Mouse (Mus musculus) ES-E14 (cell line): ENCODE results near the gene Fam219b. TPM values are rescaled to one million over a fixed set of nuclear protein-coding genes. Genes with fewer than 3 reads are reported as not detected.
A peak's percentile ranks its signal among the peaks of the same experiment; 100 is the strongest.

Source experiments
- DNase-seq: peaks from one replicate; pipeline ENCODE4 v3.0.0-alpha.2; 2013; ENCODE audit warnings: low read depth, low spot score
- H3K27ac ChIP-seq: 2 replicates; pipeline ENCODE4 v1.5.1; 2012; ENCODE audit warnings: low read depth, mild to moderate bottlenecking, low read length, moderate library complexity, mixed read lengths; ENCODE audit not compliant: poor library complexity, insufficient read depth, severe bottlenecking
- H3K36me3 ChIP-seq: 2 replicates; pipeline ENCODE4 v1.6.1; 2012; ENCODE audit warnings: mild to moderate bottlenecking, low read length, moderate library complexity, mixed read lengths; ENCODE audit not compliant: control insufficient read depth, poor library complexity, insufficient read depth, severe bottlenecking
- H3K4me1 ChIP-seq, 2 experiments: fragments of 150-350 bp in 1 of 2; sonication (generic) in 1 of 2; 2 replicates each; pipeline ENCODE4 v1.6.1; 2012; ENCODE audit warnings: low read length in 2 of 2, mild to moderate bottlenecking in 1 of 2, mixed read lengths in 1 of 2; ENCODE audit not compliant: control insufficient read depth in 2 of 2, insufficient read depth in 2 of 2, poor library complexity in 1 of 2
- H3K4me3 ChIP-seq, 2 experiments: fragments of 150-350 bp in 1 of 2; sonication (generic) in 1 of 2; 2 replicates each; pipeline ENCODE4 v1.5.1; 2012; ENCODE audit warnings: low read length in 2 of 2, low read depth in 1 of 2, mild to moderate bottlenecking in 1 of 2, mixed read lengths in 1 of 2; ENCODE audit not compliant: insufficient read depth in 1 of 2, poor library complexity in 1 of 2, severe bottlenecking in 1 of 2
- H3K9ac ChIP-seq: 2 replicates; pipeline ENCODE4 v1.6.1; 2012; ENCODE audit warnings: low read depth, mild to moderate bottlenecking, low read length, mixed read lengths; ENCODE audit not compliant: poor library complexity, insufficient read depth, severe bottlenecking
- H3K9me3 ChIP-seq: fragments of 150-350 bp; sonication (generic); 2 replicates; pipeline ENCODE4 v1.6.1; 2012; ENCODE audit warnings: low read depth, mild to moderate bottlenecking, low read length; ENCODE audit not compliant: control insufficient read depth, insufficient read depth
- CHD2 ChIP-seq: IDR thresholded peaks from 2 replicates; pipeline ENCODE4 v1.6.1; 2014; ENCODE audit warnings: mild to moderate bottlenecking, low read depth, low read length, inconsistent platforms
- HCFC1 ChIP-seq: IDR thresholded peaks from 2 replicates; pipeline ENCODE4 v1.6.1; 2012; ENCODE audit warnings: low read length, inconsistent platforms, borderline replicate concordance; ENCODE audit not compliant: insufficient read depth
- MAFK ChIP-seq: IDR thresholded peaks from 2 replicates; pipeline ENCODE4 v1.6.1; 2014; ENCODE audit warnings: mild to moderate bottlenecking, low read depth, low read length, inconsistent platforms; ENCODE audit not compliant: insufficient read depth
- ZC3H11A ChIP-seq: IDR thresholded peaks from 2 replicates; pipeline ENCODE4 v1.6.1; 2012; ENCODE audit warnings: low read depth, mild to moderate bottlenecking, inconsistent platforms, low read length, borderline replicate concordance
- ZNF384 ChIP-seq: IDR thresholded peaks from 2 replicates; pipeline ENCODE4 v1.6.1; 2012; ENCODE audit warnings: low read depth, low read length, inconsistent platforms
- in situ Hi-C, 2 experiments: fragments of 600-800 bp; cut with MboI; formaldehyde crosslinking; loops; one replicate each; pipeline ENCODE4 v1.15.1; 2025; ENCODE audit warnings: low sequenced_read_pairs in 2 of 2, inconsistent platforms in 1 of 2; ENCODE audit not compliant: unreplicated experiment in 2 of 2
- total RNA-seq: library from RNA; depleted of rRNA; stranded (reverse); fragments of 300-350 nt; gene quantifications from 2 replicates; pipeline ENCODE4 v1.2.3, GENCODE M21; 2012

Fam219b gene
- total RNA-seq, 1 experiment: 10.8 TPM

DNA sequence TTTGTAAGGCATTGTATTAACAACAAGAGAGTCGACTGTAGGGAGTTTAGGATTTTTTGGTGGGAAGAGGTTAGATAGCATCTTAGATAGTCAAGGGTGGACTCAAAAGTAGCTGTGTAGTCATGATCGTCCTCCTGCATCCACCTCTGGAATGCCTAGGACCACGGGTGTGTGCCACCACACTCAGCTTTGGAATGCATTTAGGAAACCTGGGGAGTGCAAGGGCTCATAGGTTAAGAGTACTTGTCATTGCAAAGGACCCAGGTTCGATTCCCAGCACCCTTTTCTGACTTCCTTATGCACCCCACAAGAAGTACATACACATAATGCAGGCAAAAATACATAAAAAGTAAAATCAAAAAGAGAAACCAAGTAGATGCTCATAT is 14.5 kb upstream of the Fam219b start:
- peaks cover 7 to 8% of the 10 kb centered on the region in 2 experiments for H3K4me1 ChIP-seq
- H3K36me3 ChIP-seq: no peaks in the 10 kb centered on the region; the same call in 1 of the 2 replicates
- in situ Hi-C loops: no loop called here
- peak overlapping the region; percentile 79 to 91 for H3K4me3 ChIP-seq
- H3K9ac ChIP-seq: peak overlapping the region; percentile 96; the same call in 1 of the 2 replicates
- TF ChIP-seq ZC3H11A (no peak), HCFC1 (no peak)
- peak overlapping the region; percentile 18; the same call in 1 of the 2 replicates for H3K27ac ChIP-seq
- H3K9me3 ChIP-seq: no peaks in the 10 kb centered on the region
- no peak for DNase-seq

DNA sequence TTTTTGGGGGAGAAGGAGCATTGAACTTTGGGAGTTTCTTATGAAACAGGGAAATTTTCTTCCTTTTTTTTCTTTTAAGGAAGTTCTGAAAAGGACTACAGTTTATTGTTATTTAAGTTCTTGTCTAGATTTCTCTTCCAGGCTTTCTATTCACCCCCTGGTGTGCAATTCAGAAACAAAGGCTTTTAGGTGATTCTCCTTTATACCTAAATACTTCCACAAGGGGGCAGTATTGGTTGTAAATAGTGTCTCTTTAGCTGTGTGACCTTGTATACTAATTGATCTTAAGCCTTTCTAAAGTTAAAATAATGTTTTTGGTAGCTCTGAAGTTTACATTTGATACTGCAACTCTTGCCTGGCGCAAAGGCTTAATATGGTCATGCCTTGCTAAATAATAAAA is 13.6 kb upstream of the Fam219b start:
- DNase-seq: no peak

DNA sequence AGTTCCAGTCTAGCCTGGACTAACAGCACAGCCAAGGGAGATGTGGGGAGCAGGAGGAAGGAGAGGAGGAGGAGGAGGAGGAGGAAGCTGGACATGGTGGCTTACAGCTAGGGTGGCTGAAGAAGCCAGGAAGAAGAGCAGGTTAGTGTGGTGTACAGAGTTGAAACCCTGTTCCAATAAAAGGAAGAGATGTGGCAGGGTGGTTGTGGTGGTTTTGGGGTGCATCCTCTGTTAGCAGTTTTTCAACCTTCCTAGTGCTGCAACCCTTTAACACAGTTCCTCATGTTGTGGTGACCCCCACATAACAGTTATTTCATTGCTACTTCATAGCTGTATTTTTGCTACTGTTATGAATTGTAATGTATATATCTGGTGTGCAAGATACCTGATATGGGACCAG is 12.9 kb upstream of the Fam219b start:
- peak overlapping the region; percentile 30; the same call in 1 of the 2 replicates for H3K9ac ChIP-seq
- H3K36me3 ChIP-seq: peaks cover 4% of the 10 kb centered on the region
- H3K4me3 ChIP-seq: peak overlapping the region in 1 of 2 experiments; percentile 2; a peak in 1 of 4 replicates
- H3K27ac ChIP-seq: no peak overlapping the region
- H3K9me3 ChIP-seq: no peaks in the 10 kb centered on the region
- H3K4me1 ChIP-seq: peaks cover 7 to 8% of the 10 kb centered on the region in 2 experiments
- in situ Hi-C loops: no loop called here
- no peak for DNase-seq
- TF ChIP-seq MAFK (no peak), CHD2 (no peak), HCFC1 (no peak), ZNF384 (no peak), ZC3H11A (no peak)

More for the DNA sequence above, 13.6 kb upstream of the Fam219b start:
- in situ Hi-C loops: no loop called here
- no peak for TF ChIP-seq ZC3H11A
- no peak for TF ChIP-seq ZNF384
- no peak for TF ChIP-seq HCFC1
- 0 out of 2 replicates have a peak, but pooled peaks have one; percentile 44 for TF ChIP-seq CHD2
- TF ChIP-seq MAFK: no peak
- H3K4me3 ChIP-seq: peak overlapping the region in 1 of 2 experiments; percentile 1; a peak in 2 of 4 replicates
- peaks cover 7 to 8% of the 10 kb centered on the region in 2 experiments for H3K4me1 ChIP-seq
- H3K27ac ChIP-seq: no peak overlapping the region; the same call in 1 of the 2 replicates
- H3K9ac ChIP-seq: no peak overlapping the region
- peaks cover 2% of the 10 kb centered on the region for H3K36me3 ChIP-seq
- H3K9me3 ChIP-seq: no peaks in the 10 kb centered on the region

DNA sequence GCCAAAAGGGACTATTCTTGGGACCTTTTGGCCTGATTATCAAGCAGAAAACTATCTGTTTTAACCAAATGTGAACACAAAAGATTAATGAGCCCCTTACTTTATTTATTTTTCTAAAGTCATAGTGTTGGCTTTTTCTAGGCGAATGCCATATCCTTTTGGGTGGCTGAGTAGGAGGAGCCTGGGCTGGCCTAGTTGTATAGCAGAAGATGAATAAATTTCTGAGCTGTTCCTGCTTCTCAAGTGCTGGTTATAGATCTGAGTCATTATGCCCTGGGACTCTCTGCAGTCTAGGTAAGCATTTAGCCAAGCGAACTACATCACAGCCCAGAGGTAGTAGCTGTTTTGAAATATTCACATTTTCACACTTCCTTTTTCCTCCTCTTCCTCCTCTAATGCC is 11.8 kb upstream of the Fam219b start:
- H3K9me3 ChIP-seq: no peaks in the 10 kb centered on the region
- no peak for TF ChIP-seq ZC3H11A
- H3K36me3 ChIP-seq: peaks cover 4% of the 10 kb centered on the region
- H3K4me1 ChIP-seq: peaks cover 7 to 8% of the 10 kb centered on the region in 2 experiments
- no peak overlapping the region for H3K4me3 ChIP-seq
- H3K9ac ChIP-seq: no peak overlapping the region
- DNase-seq: no peak
- in situ Hi-C loops: no loop called here
- H3K27ac ChIP-seq: no peak overlapping the region

DNA sequence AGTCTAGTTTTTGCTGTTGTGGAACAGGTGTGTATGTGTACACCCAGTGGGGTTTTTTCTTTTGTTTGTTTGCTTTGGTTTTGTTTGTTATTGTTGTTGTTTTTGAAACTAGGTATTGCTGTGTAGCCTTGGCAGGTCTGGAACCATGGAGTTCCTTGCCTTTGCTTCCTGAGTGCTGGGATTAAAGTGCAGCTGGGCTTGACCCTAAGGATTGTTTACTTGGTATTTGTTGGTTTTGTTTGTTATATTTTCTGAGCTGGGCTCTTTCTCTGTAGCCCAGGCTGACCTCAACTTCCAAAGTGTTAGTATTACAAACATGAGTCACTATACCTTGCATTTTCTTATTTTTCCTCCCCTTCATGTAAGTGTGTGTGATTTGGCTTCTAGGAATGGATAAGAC is 10.9 kb upstream of the Fam219b start:
- TF ChIP-seq CHD2 (no peak), HCFC1 (no peak), ZNF384 (no peak), ZC3H11A (no peak), MAFK (no peak)
- in situ Hi-C loops: no loop called here

More for the DNA sequence above, 10.9 kb upstream of the Fam219b start:
- H3K9me3 ChIP-seq: no peaks in the 10 kb centered on the region
- H3K4me1 ChIP-seq: peaks cover 7 to 8% of the 10 kb centered on the region in 2 experiments
- no peak for DNase-seq
- H3K4me3 ChIP-seq: no peak overlapping the region
- H3K9ac ChIP-seq: no peak overlapping the region
- no peak overlapping the region for H3K27ac ChIP-seq
- H3K36me3 ChIP-seq: peaks cover 8% of the 10 kb centered on the region
